Mouse (Mus musculus) heart, adult 2 months (tissue): ENCODE measurements around the gene Ccdc127.

Experiments
- CTCF ChIP-seq: fragments of 200-600 bp; IDR thresholded peaks from 2 replicates; pipeline ENCODE4 v1.8.1; 2022; ENCODE audit warnings: antibody characterized with exemption, mild to moderate bottlenecking, moderate library complexity
- POLR2A ChIP-seq: fragments of 200-500 bp; IDR thresholded peaks from 2 replicates; pipeline ENCODE4 v1.6.1; 2011; ENCODE audit warnings: mild to moderate bottlenecking, low read depth, low read length, control low read depth; ENCODE audit not compliant: insufficient read depth

DNA sequence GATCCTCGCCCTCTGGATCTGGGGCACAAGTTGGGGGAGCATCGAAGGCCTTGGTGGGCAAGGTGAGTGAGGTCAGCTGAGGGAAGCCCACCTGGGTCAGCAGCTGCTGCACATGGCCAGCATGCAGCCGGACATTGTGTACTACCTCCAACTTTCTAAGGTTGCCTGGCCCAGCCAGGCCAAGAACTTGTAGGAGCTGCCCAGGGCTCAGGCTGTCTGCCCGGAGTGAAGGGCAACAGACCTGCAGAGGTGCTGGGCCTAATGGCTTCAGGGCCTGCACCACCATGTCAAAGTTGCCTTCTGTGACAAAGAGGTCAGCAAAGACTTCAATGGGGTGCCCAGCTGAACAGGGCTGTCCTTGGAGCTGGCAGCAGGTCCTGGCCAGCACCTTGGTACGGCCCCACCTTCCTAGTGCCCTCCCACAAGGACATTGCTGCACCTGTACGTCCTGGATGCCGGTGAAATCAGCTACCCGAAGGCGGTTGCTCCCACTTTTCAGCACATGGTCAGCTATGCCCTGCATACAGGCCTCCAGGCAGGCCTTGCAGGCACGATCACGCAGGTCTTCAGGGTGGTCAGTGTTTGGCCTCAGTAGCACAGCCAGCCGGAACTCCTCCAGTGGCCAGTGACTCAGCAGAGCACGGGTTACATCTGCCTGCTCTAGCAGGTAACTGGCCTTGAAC, 13.2 kb downstream of the Ccdc127 start:
- TF ChIP-seq CTCF (no peak), POLR2A (no peak)
